ENCODE assay signal across 10 mouse cellular contexts in the genomic region with DNA sequence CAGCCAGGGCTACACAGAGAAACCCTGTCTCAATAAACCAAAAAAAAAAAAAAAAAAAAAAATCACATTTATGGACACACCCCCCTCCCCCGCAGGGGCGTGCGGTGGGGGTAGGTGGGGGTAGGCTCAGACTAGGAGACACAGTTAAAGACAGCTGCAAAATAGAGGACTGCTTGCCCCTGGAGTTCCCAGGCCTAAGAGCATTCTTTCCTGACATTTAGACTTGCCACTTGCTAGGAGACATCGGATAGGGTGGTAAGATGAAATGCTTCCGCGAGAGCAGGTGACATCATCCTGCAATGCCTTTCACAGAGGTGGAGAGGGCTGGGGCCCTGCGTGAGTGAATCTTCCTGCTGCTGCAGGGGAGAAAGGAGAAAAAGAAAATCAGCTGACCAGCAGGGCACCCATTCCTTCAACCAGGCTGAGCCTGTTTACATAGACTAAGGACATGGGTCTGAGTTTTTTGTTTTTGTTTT. TPM values are rescaled to one million over a fixed set of nuclear protein-coding genes. Genes with fewer than 3 reads are reported as not detected.
DNase-seq lines count a peak whose midpoint lies in the region; ATAC-seq and TF ChIP-seq lines count a peak whose summit lies in the region.
"Had no signal": no experiment of that assay in that cellular context is flagged by ENCODE, and none has a peak within 500 bp of the region (broad histone marks: within the 10 kb centered on the region; RNA-seq: fewer than 3 reads in every experiment).

No protein-coding gene starts in this region.

- 0 out of 2 replicates have a peak overlapping the region, but pooled peaks have one; percentile 90 for H3K4me2 ChIP-seq in kidney, embryonic 15.5 days
- no peak overlapping the region for H3K4me2 ChIP-seq in kidney, embryonic 14.5 days (replicated peaks; ENCODE audit: low read depth, low read length)
- no peak overlapping the region for H3K4me2 ChIP-seq in stomach, postnatal 0 days (replicated peaks; ENCODE audit: low read depth)

- no peak for ATAC-seq in kidney, embryonic 15.5 days (replicated peaks; ENCODE audit: low FRiP score)
- no peak for ATAC-seq in kidney, embryonic 14.5 days (ENCODE audit: low FRiP score, low TSS enrichment)
- ATAC-seq in inflammation-experienced regulatory T-cells, adult 6 months = peak; percentile 40
- ATAC-seq in stomach, postnatal 0 days (ENCODE audit: low FRiP score, low TSS enrichment) = no peak

- no peaks in the 10 kb centered on the region for H3K9me3 ChIP-seq in kidney, embryonic 15.5 days (replicated peaks)
- no peaks in the 10 kb centered on the region for H3K9me3 ChIP-seq in kidney, embryonic 14.5 days (ENCODE audit: control insufficient read depth, low read length)
- H3K9me3 ChIP-seq in MEL (replicated peaks; ENCODE audit: insufficient read depth, low read length) = no peaks in the 10 kb centered on the region
- no peaks in the 10 kb centered on the region for H3K9me3 ChIP-seq in stomach, postnatal 0 days (ENCODE audit: control insufficient read depth, low read length)
- H3K9me3 ChIP-seq: heart, embryonic 13.5 days; neural tube, embryonic 12.5 days had no signal

- no peak for TF ChIP-seq POLR2A in MEL (IDR thresholded peaks at IDR 0.05; ENCODE audit: control insufficient read depth in 1 of 2, insufficient read depth in 1 of 2, low read depth in 1 of 2, low read length in 2 of 2, poor library complexity in 1 of 2)

- no peaks in the 10 kb centered on the region; the same call in 1 of the 2 replicates for H3K36me3 ChIP-seq in kidney, embryonic 15.5 days
- no peaks in the 10 kb centered on the region for H3K36me3 ChIP-seq in kidney, embryonic 14.5 days (ENCODE audit: control insufficient read depth, insufficient read depth, low read length)
- H3K36me3 ChIP-seq in MEL (ENCODE audit: control insufficient read depth in 1 of 2, insufficient read depth in 2 of 2, low read length in 2 of 2) = peaks cover 0 to 24% of the 10 kb centered on the region in 2 experiments; a peak in 2 of 4 replicates
- no peaks in the 10 kb centered on the region for H3K36me3 ChIP-seq in stomach, postnatal 0 days (ENCODE audit: control insufficient read depth, insufficient read depth, low read length)

- no peak overlapping the region for H3K9ac ChIP-seq in kidney, embryonic 15.5 days
- H3K9ac ChIP-seq in kidney, embryonic 14.5 days (ENCODE audit: low read depth, low read length) = no peak overlapping the region
- no peak overlapping the region; the same call in 1 of the 2 replicates for H3K9ac ChIP-seq in MEL (ENCODE audit: control insufficient read depth, low read depth, low read length, poor library complexity, severe bottlenecking)
- H3K9ac ChIP-seq in stomach, postnatal 0 days (ENCODE audit: low read length) = no peak overlapping the region

- TF ChIP-seq CTCF in MEL (IDR thresholded peaks at IDR 0.05 in 2 of 3, conservative IDR thresholded peaks at IDR 0.05 in 1 of 3; ENCODE audit: control insufficient read depth in 1 of 3, insufficient read depth in 1 of 3, low read depth in 2 of 3, low read length in 3 of 3, poor library complexity in 1 of 3, severe bottlenecking in 1 of 3) = no peak
- TF ChIP-seq CTCF in stomach, postnatal 0 days (IDR thresholded peaks at IDR 0.05; ENCODE audit: low read depth) = no peak

- peaks cover 1% of the 10 kb centered on the region; the same call in 1 of the 2 replicates for H3K27me3 ChIP-seq in kidney, embryonic 15.5 days
- H3K27me3 ChIP-seq in kidney, embryonic 14.5 days (ENCODE audit: control insufficient read depth, insufficient read depth, low read length) = no peaks in the 10 kb centered on the region
- peaks cover 0 to 6% of the 10 kb centered on the region in 2 experiments for H3K27me3 ChIP-seq in MEL (ENCODE audit: control insufficient read depth in 1 of 2, insufficient read depth in 2 of 2, low read length in 2 of 2)
- H3K27me3 ChIP-seq in stomach, postnatal 0 days (ENCODE audit: control insufficient read depth, insufficient read depth, low read length) = no peaks in the 10 kb centered on the region
- H3K27me3 ChIP-seq: neural tube, embryonic 12.5 days had no signal

- WGBS in kidney, embryonic 15.5 days = 35% methylated on average over 7 of the region's 7 CpGs
- WGBS in kidney, embryonic 14.5 days = 28% methylated on average over 7 of the region's 7 CpGs
- WGBS in stomach, postnatal 0 days = 31% methylated on average over 7 of the region's 7 CpGs

- peak; percentile 75 for DNase-seq in CD4-positive, CD25-positive, alpha-beta regulatory T cell, adult 2 months (ENCODE audit: low read depth, low spot score)
- peak; percentile 66 for DNase-seq in MEL (ENCODE audit: low read depth, low spot score)
- DNase-seq in right cerebral cortex, adult 18-20 months = no peak
- DNase-seq in stomach, postnatal 0 days (ENCODE audit: low spot score) = no peak
- no peak for DNase-seq in Muller cell, postnatal 12 days (ENCODE audit: inconsistent ontology term)

- peaks cover 18% of the 10 kb centered on the region for H3K79me2 ChIP-seq in MEL (ENCODE audit: control insufficient read depth, insufficient read depth, low read length, poor library complexity)

- no peak for TF ChIP-seq EP300 in MEL (IDR thresholded peaks at IDR 0.05; ENCODE audit: low read depth in 1 of 2, low read length in 2 of 2)
- TF ChIP-seq EP300 in stomach, postnatal 0 days (optimal IDR thresholded peaks at IDR 0.05) = no peak

- H3K4me1 ChIP-seq in kidney, embryonic 15.5 days = peaks cover 58% of the 10 kb centered on the region
- peaks cover 34% of the 10 kb centered on the region for H3K4me1 ChIP-seq in kidney, embryonic 14.5 days (ENCODE audit: control insufficient read depth, insufficient read depth, low read length)
- H3K4me1 ChIP-seq in MEL (ENCODE audit: control insufficient read depth in 1 of 2, insufficient read depth in 2 of 2, low read length in 2 of 2) = peaks cover 12 to 23% of the 10 kb centered on the region in 2 experiments
- peaks cover 5% of the 10 kb centered on the region for H3K4me1 ChIP-seq in stomach, postnatal 0 days (replicated peaks; ENCODE audit: control insufficient read depth, insufficient read depth)

- H3K4me3 ChIP-seq in kidney, embryonic 15.5 days (replicated peaks) = no peak overlapping the region
- no peak overlapping the region for H3K4me3 ChIP-seq in kidney, embryonic 14.5 days (ENCODE audit: low read length)
- no peak overlapping the region for H3K4me3 ChIP-seq in MEL (ENCODE audit: control insufficient read depth in 1 of 2, insufficient read depth in 1 of 2, low read depth in 2 of 2, low read length in 2 of 2)
- H3K4me3 ChIP-seq in stomach, postnatal 0 days (ENCODE audit: low read depth, low read length) = no peak overlapping the region
- H3K4me3 ChIP-seq: neural tube, embryonic 12.5 days had no signal

- TF ChIP-seq RAD21 in MEL (IDR thresholded peaks at IDR 0.05; ENCODE audit: low read depth, low read length) = no peak

- H3K27ac ChIP-seq in kidney, embryonic 15.5 days = no peak overlapping the region
- no peak overlapping the region for H3K27ac ChIP-seq in kidney, embryonic 14.5 days (ENCODE audit: low read depth, low read length)
- peak overlapping the region; percentile 98 for H3K27ac ChIP-seq in MEL (ENCODE audit: control insufficient read depth, low read depth, low read length)
- H3K27ac ChIP-seq in stomach, postnatal 0 days (replicated peaks) = no peak overlapping the region

TF ChIP-seq in MEL, 35 proteins besides CTCF, POLR2A, EP300 and RAD21:
- TF ChIP-seq ZNF384 (IDR thresholded peaks at IDR 0.05; ENCODE audit: low read depth, low read length) (peak; percentile 84), MAZ (IDR thresholded peaks at IDR 0.05; ENCODE audit: low read depth, low read length) (no peak)

RNA-seq across cellular contexts. Expression of a gene that starts 2.0 kb away (rescaled TPM):
- 31.0 and 36.3 TPM in 2 replicates for polyA plus RNA-seq in kidney, embryonic 15.5 days (2015; fragmentation: Nextera tagmentation; extraction: Ambion mirVana)
- 1.8 and 2.9 TPM in 2 replicates for polyA plus RNA-seq in kidney, embryonic 14.5 days (2014; fragmentation: Nextera tagmentation; extraction: Ambion mirVana)
- 2.6 and 40.6 TPM in 2 replicates for total RNA-seq in MEL (2012; rRNA removed)
- polyA plus RNA-seq in MEL (2012; ENCODE audit: insufficient read depth in 1 of 2, insufficient read length in 2 of 2, low read depth in 1 of 2, low replicate concordance in 2 of 2, missing spikeins in 1 of 2) = 10 to 100 TPM in 1 of 2 experiments, not detected in 1; 11.6 TPM
- polyA plus RNA-seq in inflammation-experienced regulatory T-cells, adult 6 months (2017; shearing (Covaris generic)) = 10 to 100 TPM; 11.5 to 25.9 (median 14.4) TPM
- polyA plus RNA-seq in stomach, postnatal 0 days (2015; fragmentation: Nextera tagmentation; extraction: Ambion mirVana) = 12.4 and 17.3 TPM in 2 replicates

RNA-seq across cellular contexts. Expression of a gene that starts 49.0 kb away (rescaled TPM):
- 48.7 and 50.6 TPM in 2 replicates for polyA plus RNA-seq in kidney, embryonic 15.5 days (2015; fragmentation: Nextera tagmentation; extraction: Ambion mirVana)
- polyA plus RNA-seq in kidney, embryonic 14.5 days (2014; fragmentation: Nextera tagmentation; extraction: Ambion mirVana) = 45.8 and 47.4 TPM in 2 replicates
- 17.0 and 17.1 TPM in 2 replicates for total RNA-seq in MEL (2012; rRNA removed)
- 10 to 100 TPM in 1 of 2 experiments, not detected in 1; 37.9 TPM for polyA plus RNA-seq in MEL (2012; ENCODE audit: insufficient read depth in 1 of 2, insufficient read length in 2 of 2, low read depth in 1 of 2, low replicate concordance in 2 of 2, missing spikeins in 1 of 2)
- polyA plus RNA-seq in inflammation-experienced regulatory T-cells, adult 6 months (2017; shearing (Covaris generic)) = 10 to 100 TPM; 33.7 to 57.6 (median 44.3) TPM
- polyA plus RNA-seq in stomach, postnatal 0 days (2015; fragmentation: Nextera tagmentation; extraction: Ambion mirVana) = 29.0 and 31.6 TPM in 2 replicates

RNA-seq across cellular contexts. Expression of a gene that starts 49.3 kb away (rescaled TPM):
- 102 and 107 TPM in 2 replicates for polyA plus RNA-seq in kidney, embryonic 15.5 days (2015; fragmentation: Nextera tagmentation; extraction: Ambion mirVana)
- polyA plus RNA-seq in kidney, embryonic 14.5 days (2014; fragmentation: Nextera tagmentation; extraction: Ambion mirVana) = 106 and 108 TPM in 2 replicates
- total RNA-seq in MEL (2012; rRNA removed) = 61.5 and 73.0 TPM in 2 replicates
- 10 to 100 TPM in 1 of 2 experiments, not detected in 1; 53.7 TPM for polyA plus RNA-seq in MEL (2012; ENCODE audit: insufficient read depth in 1 of 2, insufficient read length in 2 of 2, low read depth in 1 of 2, low replicate concordance in 2 of 2, missing spikeins in 1 of 2)
- polyA plus RNA-seq in inflammation-experienced regulatory T-cells, adult 6 months (2017; shearing (Covaris generic)) = 10 to 100 TPM; 89.0 to 99.4 (median 91.1) TPM
- 76.8 and 86.4 TPM in 2 replicates for polyA plus RNA-seq in stomach, postnatal 0 days (2015; fragmentation: Nextera tagmentation; extraction: Ambion mirVana)

Comparison
In these comparisons a context has a peak if more than half of its experiments do, and no peak if none do; other contexts are left out.
1. DNase-seq: peak in CD4-positive, CD25-positive, alpha-beta regulatory T cell, adult 2 months (single experiment) and MEL (single experiment); none in right cerebral cortex, adult 18-20 months (single experiment), stomach, postnatal 0 days (single experiment) and Muller cell, postnatal 12 days (single experiment).